Mouse (Mus musculus) olfactory bulb, adult 2 months (tissue): ENCODE data around the gene Krt71. TPM values are rescaled to one million over a fixed set of nuclear protein-coding genes. Genes with fewer than 3 reads are reported as not detected.

ENCODE experiments used
- H3K27ac ChIP-seq: fragments of 200-500 bp; 2 replicates; pipeline ENCODE4 v1.5.1; 2012; ENCODE audit warnings: low read depth, low read length; ENCODE audit not compliant: insufficient read depth
- H3K4me1 ChIP-seq: fragments of 200-500 bp; 2 replicates; pipeline ENCODE4 v1.6.1; 2012; ENCODE audit warnings: low read length; ENCODE audit not compliant: control insufficient read depth, insufficient read depth
- H3K4me3 ChIP-seq: fragments of 200-500 bp; 2 replicates; pipeline ENCODE4 v1.5.1; 2012; ENCODE audit warnings: mild to moderate bottlenecking, low read depth, low read length, moderate library complexity; ENCODE audit not compliant: insufficient read depth
- CTCF ChIP-seq: fragments of 200-500 bp; IDR thresholded peaks from 2 replicates; pipeline ENCODE4 v1.5.1; 2012; ENCODE audit warnings: low read depth, mild to moderate bottlenecking, low read length, moderate library complexity; ENCODE audit not compliant: insufficient read depth
- POLR2A ChIP-seq: fragments of 200-500 bp; IDR thresholded peaks from 2 replicates; pipeline ENCODE4 v1.6.1; 2012; ENCODE audit warnings: mild to moderate bottlenecking, low read depth, low read length, moderate library complexity; ENCODE audit not compliant: insufficient read depth
- WGBS: fragments of 180-500 bp; shearing (Covaris S2); methylation state at CpG from one replicate; pipeline ENCODE4 v1.1.7; 2018; 5-methylcytosine and 5-hydroxymethylcytosine counted together
- polyA plus RNA-seq: library from polyadenylated mRNA; stranded (reverse); fragments of >200 nt; gene quantifications from 2 replicates; pipeline ENCODE4 v1.2.4, GENCODE M21; 2012; ENCODE audit warnings: low replicate concordance; ENCODE audit not compliant: missing spikeins, insufficient read depth, insufficient read length

Krt71 gene
- polyA plus RNA-seq: not detected in 2 replicates

- no peak within 1 kb of the TSS for H3K27ac ChIP-seq
- H3K4me1 ChIP-seq: peaks cover 2% of the 10 kb centered on the region; the same call in 1 of the 2 replicates
- no peak for TF ChIP-seq CTCF
- TF ChIP-seq POLR2A: no peak
- WGBS: 64% methylated on average over 14 of the region's 14 CpGs
- H3K4me3 ChIP-seq: no peak within 1 kb of the TSS
Observed at GRCm38 (mm10) chr15:101742711-101743110, at the start of gene Krt71. Gene Krt71 (minus strand): TSS chr15:101743109.

DNA sequence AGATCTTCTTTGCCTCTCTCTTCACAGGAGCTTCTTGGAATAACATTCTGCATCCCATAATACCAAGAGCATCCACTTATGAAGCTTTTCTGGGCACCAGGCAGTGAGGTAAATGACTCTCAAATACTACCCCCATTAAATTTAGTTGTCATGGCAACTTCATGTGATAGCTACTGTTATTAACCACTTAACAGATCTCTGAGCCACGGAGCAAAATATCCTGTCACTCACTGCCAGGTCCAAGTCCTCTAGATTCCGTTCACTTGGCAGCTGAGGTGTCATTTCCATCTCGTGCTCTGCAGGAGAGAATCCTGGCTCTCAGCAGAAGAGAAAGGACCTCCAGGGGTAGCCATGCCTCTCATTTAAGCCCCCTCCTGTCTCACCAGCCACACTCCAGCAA lies 48.0 kb upstream of the Krt71 start:
- Histone ChIP-seq H3K27ac (no peak overlapping the region), H3K4me3 (no peak overlapping the region), H3K4me1 (no peaks in the 10 kb centered on the region; the same call in 1 of the 2 replicates)
- TF ChIP-seq CTCF (no peak), POLR2A (no peak)
- 21% methylated on average over 3 of the region's 3 CpGs for WGBS

DNA sequence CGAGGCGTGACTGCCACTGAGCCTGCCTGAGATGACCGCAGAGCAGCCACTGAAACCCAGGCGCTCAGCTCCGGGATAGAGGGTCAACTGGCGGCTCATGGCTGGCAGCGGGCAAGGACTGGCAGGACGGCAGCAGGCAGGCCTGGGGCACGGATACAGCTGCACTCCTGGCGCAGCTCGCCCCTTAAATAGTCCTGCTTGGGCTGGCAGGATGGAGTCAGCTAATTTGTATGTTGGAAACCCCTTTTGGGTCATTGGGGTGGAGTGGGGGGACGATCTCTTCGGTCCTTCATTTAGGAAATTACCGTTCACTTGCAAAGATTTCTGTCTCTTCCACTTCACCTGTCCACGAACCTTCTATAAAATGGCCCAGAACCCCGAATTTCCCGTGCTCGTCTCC lies 43.5 kb upstream of the Krt71 start, which contains the start of gene Krt72:
Gene Krt72 (minus strand): TSS at position 101 of the 400 bp plus-strand sequence.
- H3K4me1 ChIP-seq: no peaks in the 10 kb centered on the region; the same call in 1 of the 2 replicates
- H3K4me3 ChIP-seq: no peak within 1 kb of the TSS
- TF ChIP-seq POLR2A (no peak), CTCF (no peak)
- no peak within 1 kb of the TSS for H3K27ac ChIP-seq
- 91% methylated on average over 18 of the region's 18 CpGs for WGBS

- H3K4me3 ChIP-seq: no peak overlapping the region
- 64% methylated on average over 10 of the region's 10 CpGs for WGBS
- H3K4me1 ChIP-seq: peaks cover 26% of the 10 kb centered on the region
- TF ChIP-seq POLR2A (no peak), CTCF (no peak)
- no peak overlapping the region for H3K27ac ChIP-seq
Observed at GRCm38 (mm10) chr15:101773420-101773819, 30.5 kb upstream of the Krt71 start.

GRCm38 (mm10) chr15:101772711-101773081 lies 29.8 kb upstream of the Krt71 start:
- Histone ChIP-seq H3K4me1 (peaks cover 26% of the 10 kb centered on the region), H3K4me3 (no peak overlapping the region), H3K27ac (no peak overlapping the region)
- 4% methylated on average over 5 of the region's 5 CpGs for WGBS
- TF ChIP-seq CTCF: peak; percentile 43
- no peak for TF ChIP-seq POLR2A

GRCm38 (mm10) chr15:101772080-101772710 lies 29.3 kb upstream of the Krt71 start:
- H3K4me3 ChIP-seq: no peak overlapping the region
- TF ChIP-seq CTCF (no peak), POLR2A (no peak)
- peaks cover 26% of the 10 kb centered on the region for H3K4me1 ChIP-seq
- no peak overlapping the region for H3K27ac ChIP-seq
- 74% methylated on average over 5 of the region's 5 CpGs for WGBS

- WGBS: 27% methylated on average over 8 of the region's 8 CpGs
- TF ChIP-seq CTCF: no peak
- TF ChIP-seq POLR2A: no peak
Observed at GRCm38 (mm10) chr15:101770226-101770625, 27.3 kb upstream of the Krt71 start.

DNA sequence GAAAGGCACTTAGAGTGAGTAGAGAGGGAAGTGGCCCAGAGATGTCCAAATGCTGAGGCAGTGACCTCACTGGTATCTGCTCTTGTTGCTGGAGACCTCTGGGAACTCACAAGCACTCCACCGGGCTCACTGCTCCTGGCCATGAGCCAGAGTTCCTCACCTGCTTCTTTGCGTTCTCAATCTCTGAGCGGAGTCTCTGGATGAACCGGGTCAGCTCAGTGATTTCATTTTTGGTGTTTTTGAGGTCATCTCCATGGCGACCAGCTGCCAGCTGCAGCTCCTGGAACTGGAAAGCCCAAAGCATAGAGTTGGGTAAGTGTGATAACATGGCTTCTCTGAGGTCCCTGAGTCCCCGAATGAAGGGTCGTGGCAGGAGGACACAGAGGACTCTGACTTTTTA lies 5.1 kb downstream of the Krt71 start:
- 62% methylated on average over 7 of the region's 7 CpGs for WGBS
- no peak for TF ChIP-seq POLR2A
- no peak for TF ChIP-seq CTCF
- H3K4me3 ChIP-seq: no peak overlapping the region
- no peak overlapping the region for H3K27ac ChIP-seq
- H3K4me1 ChIP-seq: peaks cover 10% of the 10 kb centered on the region

More at GRCm38 (mm10) chr15:101770226-101770625, 27.3 kb upstream of the Krt71 start:
- H3K27ac ChIP-seq: no peak overlapping the region
- no peak overlapping the region for H3K4me3 ChIP-seq
- peaks cover 26% of the 10 kb centered on the region for H3K4me1 ChIP-seq

DNA sequence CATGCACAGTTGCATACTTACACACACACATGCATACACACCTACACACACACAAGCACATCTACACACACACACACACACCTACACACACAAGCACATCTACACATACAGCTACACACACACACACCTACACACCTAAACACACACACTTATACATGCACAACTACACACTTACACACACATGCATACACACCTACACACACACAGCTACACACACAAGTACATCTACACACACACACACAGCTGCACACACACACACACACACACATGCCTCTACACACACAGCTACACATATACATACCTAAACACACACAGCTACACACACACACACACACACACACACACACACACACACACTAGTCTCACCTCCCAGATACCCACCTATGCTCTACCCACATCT lies 12.3 kb downstream of the Krt71 start:
- no peak for TF ChIP-seq POLR2A
- no peak for TF ChIP-seq CTCF
- Histone ChIP-seq H3K4me3 (no peak overlapping the region), H3K27ac (no peak overlapping the region), H3K4me1 (no peaks in the 10 kb centered on the region; the same call in 1 of the 2 replicates)

DNA sequence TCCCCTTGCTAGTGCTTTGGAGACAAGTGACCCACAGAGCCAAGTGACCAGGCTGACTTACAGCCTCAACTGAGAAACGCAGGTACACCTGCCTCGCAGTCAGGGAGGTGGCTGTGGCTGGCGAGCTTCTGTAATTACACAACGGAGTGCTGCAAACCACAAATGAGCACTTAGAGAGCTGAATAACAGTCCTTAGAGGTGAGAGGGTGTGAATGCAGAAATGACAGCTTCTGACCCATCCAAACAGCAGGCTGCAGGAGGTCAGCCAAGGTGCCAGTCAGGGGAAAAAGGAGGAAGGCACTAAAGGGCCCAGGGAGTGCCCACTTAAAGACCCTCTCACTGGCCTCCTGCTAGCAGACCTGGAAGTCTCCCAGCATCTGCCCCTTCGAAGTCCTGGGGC lies 18.2 kb downstream of the Krt71 start:
- H3K4me1 ChIP-seq: no peaks in the 10 kb centered on the region
- no peak for TF ChIP-seq CTCF
- no peak for TF ChIP-seq POLR2A
- WGBS: 77% methylated on average over 5 of the region's 5 CpGs
- no peak overlapping the region for H3K27ac ChIP-seq
- no peak overlapping the region for H3K4me3 ChIP-seq
